In genomic region chr9:13875340-13875739, GRCm38 (mm10) we compare ENCODE assay signal across 24 mouse cellular contexts. TPM values are rescaled to one million over a fixed set of nuclear protein-coding genes. Genes with fewer than 3 reads are reported as not detected.
A peak's percentile ranks its signal among the peaks of the same experiment; 100 is the strongest.
DNase-seq lines count a peak whose midpoint lies in the region; ATAC-seq and TF ChIP-seq lines count a peak whose summit lies in the region.
"Had no signal": no experiment of that assay in that cellular context is flagged by ENCODE, and none has a peak within 500 bp of the region (broad histone marks: within the 10 kb centered on the region; RNA-seq: fewer than 3 reads in every experiment).

No protein-coding gene starts in this region.

- H3K4me2 ChIP-seq in stomach, postnatal 0 days (replicated peaks; ENCODE audit: low read depth), result no peak overlapping the region
- H3K4me2 ChIP-seq: forebrain, embryonic 13.5 days; heart, embryonic 15.5 days; hindbrain, embryonic 13.5 days; limb, embryonic 15.5 days; lung, embryonic 14.5 days; midbrain, embryonic 12.5 days had no signal

- TF ChIP-seq POLR2A in kidney, adult 2 months (IDR thresholded peaks at IDR 0.05; ENCODE audit: low read depth, low read length), result no peak

- H3K9me3 ChIP-seq in stomach, postnatal 0 days (ENCODE audit: control insufficient read depth, low read length), result no peaks in the 10 kb centered on the region
- H3K9me3 ChIP-seq: forebrain, embryonic 13.5 days; heart, embryonic 15.5 days; hindbrain, embryonic 13.5 days; limb, embryonic 15.5 days; midbrain, embryonic 12.5 days had no signal

- H3K27me3 ChIP-seq in kidney, adult 2 months (replicated peaks; ENCODE audit: control insufficient read depth, insufficient read depth, low read length), result no peaks in the 10 kb centered on the region
- no peaks in the 10 kb centered on the region for H3K27me3 ChIP-seq in Patski
- no peaks in the 10 kb centered on the region for H3K27me3 ChIP-seq in stomach, postnatal 0 days (ENCODE audit: control insufficient read depth, insufficient read depth, low read length)
- H3K27me3 ChIP-seq: forebrain, embryonic 13.5 days; hindbrain, embryonic 13.5 days; limb, embryonic 15.5 days; midbrain, embryonic 12.5 days had no signal

- in situ Hi-C loops in Patski (cut with MboI; ENCODE audit: low pct_unique_long_range_greater_than_20kb), result no loop called here

- no peak overlapping the region for H3K9ac ChIP-seq in stomach, postnatal 0 days (ENCODE audit: low read length)
- H3K9ac ChIP-seq: forebrain, embryonic 13.5 days; heart, embryonic 15.5 days; hindbrain, embryonic 13.5 days; limb, embryonic 15.5 days; liver, embryonic 14.5 days; lung, embryonic 14.5 days; midbrain, embryonic 12.5 days had no signal

- H3K27ac ChIP-seq in kidney, adult 2 months (ENCODE audit: insufficient read depth, low read depth, low read length), result no peak overlapping the region
- no peak overlapping the region for H3K27ac ChIP-seq in stomach, postnatal 0 days (replicated peaks)
- H3K27ac ChIP-seq: forebrain, embryonic 13.5 days; heart, embryonic 15.5 days; hindbrain, embryonic 13.5 days; layer of hippocampus, adult 2 months; limb, embryonic 15.5 days; liver, embryonic 14.5 days; midbrain, embryonic 12.5 days had no signal

- CTCF ChIA-PET in Patski (lab: Charles Lee), result interaction anchor here (0.8 to 2.3 kb wide), 7 partner anchors 8 to 481 kb away, joined by 3 to 8 read pairs (median 5); no protein-coding TSS in a partner anchor

- POLR2A ChIA-PET in Patski (lab: Charles Lee), result interaction anchor here (0.6 kb wide), 1 partner anchor 193 kb away, joined by 3 read pairs; no protein-coding TSS in a partner anchor

- TF ChIP-seq CTCF in kidney, adult 2 months (conservative IDR thresholded peaks at IDR 0.05; ENCODE audit: insufficient read depth, insufficient read length, low read depth, low read length), result no peak
- TF ChIP-seq CTCF in Patski (IDR thresholded peaks at IDR 0.05), result no peak
- no peak for TF ChIP-seq CTCF in stomach, postnatal 0 days (IDR thresholded peaks at IDR 0.05; ENCODE audit: low read depth)

- peak; percentile 62 for ATAC-seq in Patski
- ATAC-seq in stomach, postnatal 0 days (ENCODE audit: low FRiP score, low TSS enrichment), result no peak
- ATAC-seq: CD4-positive, CD25-positive, alpha-beta regulatory T cell, adult 4 months; forebrain, embryonic 13.5 days had no signal

- no peak for TF ChIP-seq EP300 in stomach, postnatal 0 days (optimal IDR thresholded peaks at IDR 0.05)

- no peak overlapping the region for H3K4me3 ChIP-seq in kidney, adult 2 months (ENCODE audit: insufficient read depth, low read depth, low read length)
- no peak overlapping the region for H3K4me3 ChIP-seq in stomach, postnatal 0 days (ENCODE audit: low read depth, low read length)
- H3K4me3 ChIP-seq: forebrain, embryonic 13.5 days; heart, embryonic 15.5 days; hindbrain, embryonic 13.5 days; layer of hippocampus, adult 2 months; limb, embryonic 15.5 days; midbrain, embryonic 12.5 days had no signal

- 9% methylated on average over 2 of the region's 2 CpGs for WGBS in kidney, adult 2 months
- WGBS in stomach, postnatal 0 days, result 25% methylated on average over 2 of the region's 2 CpGs

- DNase-seq in adrenal gland, adult (ENCODE audit: inconsistent age in 2 of 2, low spot score in 1 of 2), result peak; percentile 11 to 63
- DNase-seq in adrenal gland, adult 8-10 months, result no peak
- DNase-seq in kidney, adult 2 months, result peak; percentile 17
- DNase-seq in kidney, postnatal 25 days, result no peak
- no peak for DNase-seq in Patski (ENCODE audit: low read depth, low spot score)
- peak; percentile 41 for DNase-seq in skeletal muscle tissue, adult 2 months (ENCODE audit: low read depth, low spot score)
- no peak for DNase-seq in stomach, postnatal 0 days (ENCODE audit: low spot score)
- DNase-seq: adrenal gland, postnatal 36 days; cerebellum, adult 11 months; cerebellum, adult 9-11 months; gastrocnemius, postnatal 14 days; heart, postnatal 36 days; kidney, adult 8-10 months; kidney, postnatal 14 days; lung, embryonic 14.5 days; thymus, postnatal 36 days had no signal

- no peaks in the 10 kb centered on the region for H3K36me3 ChIP-seq in kidney, adult 2 months (ENCODE audit: control insufficient read depth, insufficient read depth, low read length)
- no peaks in the 10 kb centered on the region for H3K36me3 ChIP-seq in stomach, postnatal 0 days (ENCODE audit: control insufficient read depth, insufficient read depth, low read length)
- H3K36me3 ChIP-seq: heart, embryonic 15.5 days; hindbrain, embryonic 13.5 days; limb, embryonic 15.5 days; midbrain, embryonic 12.5 days had no signal

- H3K4me1 ChIP-seq in kidney, adult 2 months (ENCODE audit: control insufficient read depth, insufficient read depth, low read length), result no peaks in the 10 kb centered on the region
- H3K4me1 ChIP-seq in stomach, postnatal 0 days (replicated peaks; ENCODE audit: control insufficient read depth, insufficient read depth), result no peaks in the 10 kb centered on the region
- H3K4me1 ChIP-seq: forebrain, embryonic 13.5 days; heart, embryonic 15.5 days; hindbrain, embryonic 13.5 days; limb, embryonic 15.5 days; midbrain, embryonic 12.5 days had no signal

RNA-seq across cellular contexts. Expression of gene Fam76b, which starts 47.8 kb away (rescaled TPM):
- total RNA-seq in adrenal gland, adult 8-10 months (2022), result 10 to 100 TPM; 13.6 to 32.3 (median 28.2) TPM
- 3.3 and 4.0 TPM in 2 replicates for polyA plus RNA-seq in kidney, adult 2 months (2012; rRNA removed)
- polyA plus RNA-seq in Patski (2021), result 22.0 TPM
- polyA plus RNA-seq in stomach, postnatal 0 days (2015; fragmentation: Nextera tagmentation; extraction: Ambion mirVana), result 11.0 and 11.5 TPM in 2 replicates

RNA-seq across cellular contexts. Expression of gene Cep57, which starts 48.4 kb away (rescaled TPM):
- 10 to 100 TPM; 17.4 to 27.2 (median 22.6) TPM for total RNA-seq in adrenal gland, adult 8-10 months (2022)
- 7.9 and 9.0 TPM in 2 replicates for polyA plus RNA-seq in kidney, adult 2 months (2012; rRNA removed)
- 44.0 TPM for polyA plus RNA-seq in Patski (2021)
- polyA plus RNA-seq in stomach, postnatal 0 days (2015; fragmentation: Nextera tagmentation; extraction: Ambion mirVana), result 24.0 and 26.1 TPM in 2 replicates

Comparison
In these comparisons a context has a peak if more than half of its experiments do, and no peak if none do; other contexts are left out.
1. DNase-seq: peak in adrenal gland, adult (2 of 2), kidney, adult 2 months (single experiment) and skeletal muscle tissue, adult 2 months (single experiment); none in adrenal gland, adult 8-10 months (single experiment), kidney, postnatal 25 days (0 of 2), Patski (single experiment) and stomach, postnatal 0 days (single experiment).